Mouse (Mus musculus) cerebellum, adult 2 months (tissue): ENCODE data around the gene Tnfsfm13. TPM values are rescaled to one million over a fixed set of nuclear protein-coding genes. Genes with fewer than 3 reads are reported as not detected.

Source experiments
- DNase-seq, 2 experiments: peaks; one replicate each; pipeline ENCODE4 v3.0.0; 2021
- H3K27ac ChIP-seq: fragments of 200-500 bp; 2 replicates; pipeline ENCODE4 v1.5.1; 2012; ENCODE audit warnings: low read length, control low read depth, inconsistent platforms; ENCODE audit not compliant: insufficient read depth
- H3K27me3 ChIP-seq: fragments of 200-500 bp; 2 replicates; pipeline ENCODE4 v1.6.1; 2012; ENCODE audit warnings: inconsistent platforms, mild to moderate bottlenecking, low read length, moderate library complexity; ENCODE audit not compliant: control insufficient read depth, insufficient read depth
- H3K4me1 ChIP-seq: fragments of 200-500 bp; 2 replicates; pipeline ENCODE4 v1.6.1; 2011; ENCODE audit warnings: low read length; ENCODE audit not compliant: control insufficient read depth, insufficient read depth
- H3K4me3 ChIP-seq: fragments of 200-500 bp; replicated peaks from 2 replicates; pipeline ENCODE3; 2011; ENCODE audit warnings: mild to moderate bottlenecking, low read depth, low read length, control low read depth; ENCODE audit not compliant: insufficient read depth
- CTCF ChIP-seq: fragments of 200-500 bp; IDR thresholded peaks from 2 replicates; pipeline ENCODE4 v1.5.1; 2011; ENCODE audit warnings: low read depth, mild to moderate bottlenecking, control low read depth, low read length, moderate library complexity, borderline replicate concordance; ENCODE audit not compliant: insufficient read depth
- POLR2A ChIP-seq: fragments of 200-500 bp; IDR thresholded peaks from 2 replicates; pipeline ENCODE4 v1.6.1; 2011; ENCODE audit warnings: low read length, control low read depth, borderline replicate concordance; ENCODE audit not compliant: insufficient read depth
- WGBS: fragments of 180-500 bp; shearing (Covaris S2); methylation state at CpG from one replicate; pipeline ENCODE4 v1.1.7; 2018; 5-methylcytosine and 5-hydroxymethylcytosine counted together
- polyA plus RNA-seq: library from polyadenylated mRNA; depleted of rRNA; stranded (reverse); fragments of >200 nt; gene quantifications from 2 replicates; pipeline ENCODE4 v1.2.3, GENCODE M21; 2012; rRNA removed

Tnfsfm13 gene
- polyA plus RNA-seq, 1 experiment: 3.3 TPM

- H3K27me3 ChIP-seq: no peaks in the 10 kb centered on the region
- no peak overlapping the region for H3K4me3 ChIP-seq
- 0 out of 2 replicates have a peak, but pooled peaks cover 5% of the 10 kb centered on the region for H3K4me1 ChIP-seq
- 55% methylated on average over 9 of the region's 9 CpGs for WGBS
- H3K27ac ChIP-seq: no peak overlapping the region
- DNase-seq: no peak
- TF ChIP-seq POLR2A (no peak), CTCF (no peak)
Observed at GRCm38 (mm10) chr11:69654760-69655159, 41.1 kb downstream of the Tnfsfm13 start.

GRCm38 (mm10) chr11:69653399-69653798 lies 42.5 kb downstream of the Tnfsfm13 start:
- H3K4me3 ChIP-seq: no peak overlapping the region
- no peak overlapping the region for H3K27ac ChIP-seq
- 60% methylated on average over 5 of the region's 5 CpGs for WGBS
- 0 out of 2 replicates have a peak, but pooled peaks cover 5% of the 10 kb centered on the region for H3K4me1 ChIP-seq
- no peak for DNase-seq
- TF ChIP-seq CTCF (no peak), POLR2A (no peak)
- no peaks in the 10 kb centered on the region for H3K27me3 ChIP-seq

- no peaks in the 10 kb centered on the region for H3K4me1 ChIP-seq
- WGBS: 89% methylated on average over 5 of the region's 5 CpGs
- no peak for DNase-seq
- no peak for TF ChIP-seq POLR2A
- no peak for TF ChIP-seq CTCF
- no peak overlapping the region for H3K27ac ChIP-seq
- no peak overlapping the region for H3K4me3 ChIP-seq
- no peaks in the 10 kb centered on the region for H3K27me3 ChIP-seq
Observed at GRCm38 (mm10) chr11:69645860-69646259, 50.0 kb downstream of the Tnfsfm13 start.

GRCm38 (mm10) chr11:69635471-69635870 lies 60.4 kb downstream of the Tnfsfm13 start:
- Histone ChIP-seq H3K4me3 (no peak overlapping the region), H3K4me1 (peaks cover 4% of the 10 kb centered on the region; the same call in 1 of the 2 replicates), H3K27ac (no peak overlapping the region), H3K27me3 (no peaks in the 10 kb centered on the region)
- DNase-seq: no peak
- no peak for TF ChIP-seq POLR2A
- TF ChIP-seq CTCF: no peak
- 62% methylated on average over 3 of the region's 3 CpGs for WGBS

- H3K27me3 ChIP-seq: no peaks in the 10 kb centered on the region
- TF ChIP-seq CTCF (no peak), POLR2A (no peak)
- under 1% methylated on average over 49 of the region's 50 CpGs for WGBS
- H3K27ac ChIP-seq: peak overlapping the region; percentile 43
- no peak for DNase-seq
- H3K4me1 ChIP-seq: peaks cover 4% of the 10 kb centered on the region; the same call in 1 of the 2 replicates
- peak overlapping the region; percentile 98 for H3K4me3 ChIP-seq
Observed at GRCm38 (mm10) chr11:69633128-69633866, 62.6 kb downstream of the Tnfsfm13 start.

Other genes starting within 250 kb of the Tnfsfm13 start
- gene Dnah2, start 147.0 kb downstream of the Tnfsfm13 start, polyA plus RNA-seq: 0.55 and 0.69 TPM in 2 replicates
- gene Efnb3, start 135.9 kb downstream of the Tnfsfm13 start, polyA plus RNA-seq: 84.8 and 104 TPM in 2 replicates
- gene Wrap53, start 115.8 kb downstream of the Tnfsfm13 start, polyA plus RNA-seq: 18.6 and 18.8 TPM in 2 replicates
- gene Trp53, start 115.7 kb downstream of the Tnfsfm13 start, polyA plus RNA-seq: 34.7 and 35.6 TPM in 2 replicates
- 890 and 950 TPM in 2 replicates for gene Atp1b2, start 90.2 kb downstream of the Tnfsfm13 start, polyA plus RNA-seq
- gene Shbg, start 78.2 kb downstream of the Tnfsfm13 start, polyA plus RNA-seq: 0.11 TPM in 2 replicates
- 32.4 and 33.5 TPM in 2 replicates for gene Sat2, start 74.1 kb downstream of the Tnfsfm13 start, polyA plus RNA-seq
- 176 and 183 TPM in 2 replicates for gene Fxr2, start 63.1 kb downstream of the Tnfsfm13 start, polyA plus RNA-seq
- not detected in 2 replicates for gene Sox15, start 40.8 kb downstream of the Tnfsfm13 start, polyA plus RNA-seq
- 115 and 120 TPM in 2 replicates for gene Mpdu1, start 33.5 kb downstream of the Tnfsfm13 start, polyA plus RNA-seq
- 3.7 and 4.5 TPM in 2 replicates for gene Cd68, start 29.9 kb downstream of the Tnfsfm13 start, polyA plus RNA-seq
- gene Eif4a1, start 23.7 kb downstream of the Tnfsfm13 start, polyA plus RNA-seq: 316 and 321 TPM in 2 replicates
- 110 and 152 TPM in 2 replicates for gene Senp3, start 14.0 kb downstream of the Tnfsfm13 start, polyA plus RNA-seq
- 4.8 and 4.9 TPM in 2 replicates for gene Tnfsf13, start 10.3 kb downstream of the Tnfsfm13 start, polyA plus RNA-seq
- gene Tnfsf12, start 249 bp downstream of the Tnfsfm13 start, polyA plus RNA-seq: 31.2 and 35.3 TPM in 2 replicates
- 35.3 and 42.3 TPM in 2 replicates for gene Polr2a, start 62.5 kb upstream of the Tnfsfm13 start, polyA plus RNA-seq
- not detected in 2 replicates for gene Slc35g3, start 65.9 kb upstream of the Tnfsfm13 start, polyA plus RNA-seq
- 69.8 and 71.1 TPM in 2 replicates for gene Zbtb4, start 69.8 kb upstream of the Tnfsfm13 start, polyA plus RNA-seq
- gene Chrnb1, start 99.8 kb upstream of the Tnfsfm13 start, polyA plus RNA-seq: 1.6 and 2.9 TPM in 2 replicates
- 47.0 and 49.4 TPM in 2 replicates for gene Fgf11, start 105.8 kb upstream of the Tnfsfm13 start, polyA plus RNA-seq
- gene Tmem102, start 109.5 kb upstream of the Tnfsfm13 start, polyA plus RNA-seq: 0.28 and 0.36 TPM in 2 replicates
- not detected in 2 replicates for gene Gm39566, start 119.2 kb upstream of the Tnfsfm13 start, polyA plus RNA-seq
- gene Spem2, start 122.4 kb upstream of the Tnfsfm13 start, polyA plus RNA-seq: not detected in 2 replicates
- 1.4 TPM in 2 replicates for gene Spem1, start 126.1 kb upstream of the Tnfsfm13 start, polyA plus RNA-seq
- gene Nlgn2, start 141.7 kb upstream of the Tnfsfm13 start, polyA plus RNA-seq: 116 and 122 TPM in 2 replicates
- 200 and 210 TPM in 2 replicates for gene Tmem256, start 142.4 kb upstream of the Tnfsfm13 start, polyA plus RNA-seq
- 34.2 and 36.9 TPM in 2 replicates for gene Plscr3, start 150.3 kb upstream of the Tnfsfm13 start, polyA plus RNA-seq
- gene Tnk1, start 162.6 kb upstream of the Tnfsfm13 start, polyA plus RNA-seq: 0.21 and 0.39 TPM in 2 replicates
- not detected in 2 replicates for gene Tmem95, start 181.9 kb upstream of the Tnfsfm13 start, polyA plus RNA-seq
- gene Kctd11, start 185.3 kb upstream of the Tnfsfm13 start, polyA plus RNA-seq: 1.9 and 2.2 TPM in 2 replicates
- gene Acap1, start 199.4 kb upstream of the Tnfsfm13 start, polyA plus RNA-seq: 0.18 and 0.24 TPM in 2 replicates
- gene 2810408A11Rik, start 204.9 kb upstream of the Tnfsfm13 start, polyA plus RNA-seq: 0.36 and 0.43 TPM in 2 replicates
- 119 and 128 TPM in 2 replicates for gene Neurl4, start 205.0 kb upstream of the Tnfsfm13 start, polyA plus RNA-seq
- gene Gps2, start 217.8 kb upstream of the Tnfsfm13 start, polyA plus RNA-seq: 78.9 and 87.5 TPM in 2 replicates
- 514 and 533 TPM in 2 replicates for gene Eif5a, start 225.9 kb upstream of the Tnfsfm13 start, polyA plus RNA-seq
- gene Ybx2, start 239.7 kb upstream of the Tnfsfm13 start, polyA plus RNA-seq: 16.5 and 16.8 TPM in 2 replicates